ENCODE assay signal across 8 mouse cellular contexts in the genomic region with DNA sequence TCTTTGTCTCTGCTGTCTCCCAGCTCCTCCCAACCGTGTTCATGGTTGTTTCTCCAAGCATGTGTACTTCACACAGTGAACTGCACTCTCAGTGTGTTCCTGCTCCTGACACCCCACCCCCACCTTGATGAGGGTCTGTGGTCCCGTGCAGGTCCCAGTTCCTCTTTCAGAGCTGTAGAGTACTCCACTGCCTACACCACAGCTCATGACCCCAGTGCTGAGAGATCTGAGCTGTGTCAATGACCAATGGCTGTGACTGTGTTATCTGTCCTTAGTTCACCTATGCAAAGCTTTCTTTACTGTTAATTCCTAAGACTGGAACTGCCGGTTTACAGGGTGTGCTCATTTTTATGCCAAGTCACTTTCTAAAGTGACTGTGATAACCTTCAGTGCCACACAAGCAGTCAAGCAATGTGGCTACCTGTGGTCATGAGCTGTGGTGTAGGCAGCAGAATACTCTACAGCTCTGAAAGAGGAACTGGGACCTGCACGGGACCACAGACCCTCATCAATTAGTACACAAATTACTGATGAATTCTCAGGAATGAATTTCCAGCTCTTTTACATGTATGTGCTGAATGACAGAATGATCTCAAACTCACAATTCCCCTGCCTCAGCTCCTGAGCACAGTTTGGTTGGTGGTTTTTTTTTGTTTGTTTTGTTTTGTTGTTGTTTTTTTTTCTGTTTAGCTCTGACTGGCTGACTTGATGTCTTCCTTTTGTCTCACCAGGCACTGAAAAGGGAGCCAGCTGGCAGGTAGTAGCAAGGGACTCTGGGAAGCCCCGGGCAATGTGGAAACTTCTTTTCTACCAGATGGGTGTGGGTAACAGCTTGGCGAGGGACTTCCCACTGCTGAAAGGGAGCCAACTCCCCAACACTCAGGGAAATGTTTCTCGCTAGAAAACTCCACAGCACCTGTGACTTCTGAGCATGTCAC. TPM values are rescaled to one million over a fixed set of nuclear protein-coding genes. Genes with fewer than 3 reads are reported as not detected.
DNase-seq lines count a peak whose midpoint lies in the region; ATAC-seq lines count a peak whose summit lies in the region.

No protein-coding gene starts in this region.

- no peak overlapping the region for H3K4me2 ChIP-seq in neural tube, embryonic 13.5 days
- no peak overlapping the region for H3K4me2 ChIP-seq in neural tube, embryonic 15.5 days

- no peaks in the 10 kb centered on the region for H3K9me3 ChIP-seq in neural tube, embryonic 13.5 days
- no peaks in the 10 kb centered on the region for H3K9me3 ChIP-seq in neural tube, embryonic 15.5 days (replicated peaks)

- peak overlapping the region; percentile 64 for H3K27ac ChIP-seq in neural tube, embryonic 13.5 days (replicated peaks)
- H3K27ac ChIP-seq in neural tube, embryonic 15.5 days (replicated peaks), result no peak overlapping the region

- DNase-seq in cerebellum, adult 11 months, result peak; percentile 36
- peak; percentile 29 to 44 for DNase-seq in left cerebral cortex, postnatal 36 days (ENCODE audit: low spot score in 2 of 2)
- DNase-seq in thymus, postnatal 36 days, result peak; percentile 46 to 72
- no peak for DNase-seq in heart, postnatal 4 days
- no peak for DNase-seq in adrenal gland, postnatal 36 days

- 61% methylated on average over 7 of the region's 7 CpGs for WGBS in neural tube, embryonic 13.5 days
- 53% methylated on average over 7 of the region's 7 CpGs for WGBS in neural tube, embryonic 15.5 days

- no peak overlapping the region for H3K4me3 ChIP-seq in neural tube, embryonic 13.5 days
- H3K4me3 ChIP-seq in neural tube, embryonic 15.5 days (replicated peaks), result no peak overlapping the region

- peaks cover 77% of the 10 kb centered on the region for H3K36me3 ChIP-seq in neural tube, embryonic 13.5 days
- H3K36me3 ChIP-seq in neural tube, embryonic 15.5 days, result peaks cover 65% of the 10 kb centered on the region

- intact Hi-C loops in left cerebral cortex, postnatal 36 days (cut with DNase I), result no loop called here

- H3K9ac ChIP-seq in neural tube, embryonic 13.5 days, result no peak overlapping the region
- H3K9ac ChIP-seq in neural tube, embryonic 15.5 days (replicated peaks), result no peak overlapping the region

- ATAC-seq in cerebellum, adult (ENCODE audit: insufficient number of reproducible peaks, low FRiP score, low TSS enrichment), result no peak
- 0 out of 2 replicates have a peak, but pooled peaks have one; percentile 29 for ATAC-seq in neural tube, embryonic 13.5 days (ENCODE audit: low read depth)
- no peak for ATAC-seq in neural tube, embryonic 15.5 days (ENCODE audit: low FRiP score)

- peaks cover 19% of the 10 kb centered on the region for H3K4me1 ChIP-seq in neural tube, embryonic 13.5 days (replicated peaks)
- no peaks in the 10 kb centered on the region; the same call in 1 of the 2 replicates for H3K4me1 ChIP-seq in neural tube, embryonic 15.5 days

- no peaks in the 10 kb centered on the region for H3K27me3 ChIP-seq in neural tube, embryonic 13.5 days
- H3K27me3 ChIP-seq in neural tube, embryonic 15.5 days (replicated peaks), result no peaks in the 10 kb centered on the region

RNA-seq across cellular contexts. Expression of a gene that starts 38.4 kb away (rescaled TPM):
- polyA plus RNA-seq in neural tube, embryonic 13.5 days (2015; fragmentation: Nextera tagmentation; extraction: Ambion mirVana), result 1.6 and 1.9 TPM in 2 replicates
- polyA plus RNA-seq in neural tube, embryonic 15.5 days (2015; fragmentation: Nextera tagmentation; extraction: Ambion mirVana), result 2.1 and 10.1 TPM in 2 replicates
- total RNA-seq in left cerebral cortex, postnatal 36 days (2021), result 1 to 10 TPM; 1.3 to 1.4 TPM
- total RNA-seq in heart, postnatal 4 days (2021), result 10 to 100 TPM; 15.7 to 17.4 TPM
- 10 to 100 TPM; 26.3 to 39.8 TPM for total RNA-seq in adrenal gland, postnatal 36 days (2021)

RNA-seq across cellular contexts. Expression of a gene that starts 41.8 kb away (rescaled TPM):
- polyA plus RNA-seq in neural tube, embryonic 13.5 days (2015; fragmentation: Nextera tagmentation; extraction: Ambion mirVana), result 72.3 and 82.3 TPM in 2 replicates
- 57.9 and 66.9 TPM in 2 replicates for polyA plus RNA-seq in neural tube, embryonic 15.5 days (2015; fragmentation: Nextera tagmentation; extraction: Ambion mirVana)
- 10 to 100 TPM; 29.6 to 44.7 TPM for total RNA-seq in left cerebral cortex, postnatal 36 days (2021)
- total RNA-seq in heart, postnatal 4 days (2021), result 100 to 1,000 TPM; 111 to 115 TPM
- total RNA-seq in adrenal gland, postnatal 36 days (2021), result 100 to 1,000 TPM in 1 of 2 experiments, 10 to 100 TPM in 1; 74.2 to 109 TPM

RNA-seq across cellular contexts. Expression of a gene that starts 47.0 kb away (rescaled TPM):
- 17.2 TPM in 2 replicates for polyA plus RNA-seq in neural tube, embryonic 13.5 days (2015; fragmentation: Nextera tagmentation; extraction: Ambion mirVana)
- polyA plus RNA-seq in neural tube, embryonic 15.5 days (2015; fragmentation: Nextera tagmentation; extraction: Ambion mirVana), result 18.5 and 25.5 TPM in 2 replicates
- 10 to 100 TPM; 22.3 to 23.1 TPM for total RNA-seq in left cerebral cortex, postnatal 36 days (2021)
- 10 to 100 TPM; 45.4 to 52.4 TPM for total RNA-seq in heart, postnatal 4 days (2021)
- 100 to 1,000 TPM in 1 of 2 experiments, 10 to 100 TPM in 1; 58.3 to 111 TPM for total RNA-seq in adrenal gland, postnatal 36 days (2021)

Comparison
In these comparisons a context has a peak if more than half of its experiments do, and no peak if none do; other contexts are left out.
1. DNase-seq: peak in cerebellum, adult 11 months (single experiment), left cerebral cortex, postnatal 36 days (2 of 2) and thymus, postnatal 36 days (2 of 2); none in heart, postnatal 4 days (single experiment) and adrenal gland, postnatal 36 days (0 of 2).
2. RNA of a gene that starts 38.4 kb away (total RNA-seq): 26.3 to 39.8 TPM in adrenal gland, postnatal 36 days and 15.7 to 17.4 TPM in heart, postnatal 4 days; 1.3 to 1.4 TPM in left cerebral cortex, postnatal 36 days; every median in the first group is over 4 times any median in the second.